ENCODE assay signal across 8 mouse cellular contexts in genomic region chr1:93477758-93478585, GRCm38 (mm10). TPM values are rescaled to one million over a fixed set of nuclear protein-coding genes. Genes with fewer than 3 reads are reported as not detected.
DNase-seq lines count a peak whose midpoint lies in the region; ATAC-seq lines count a peak whose summit lies in the region.

No protein-coding gene starts in this region.

- under 1% methylated on average over 27 of the region's 41 CpGs for WGBS in hindbrain, embryonic 16.5 days
- 4% methylated on average over 31 of the region's 41 CpGs for WGBS in macrophage (ENCODE audit: missing documents)

- peak overlapping the region; percentile 70 for H3K4me2 ChIP-seq in hindbrain, embryonic 16.5 days (ENCODE audit: low read length)

- DNase-seq in WW6 (ENCODE audit: low read depth, low spot score), result peak; percentile 83
- DNase-seq in cerebellum, postnatal 4 days (ENCODE audit: low spot score in 2 of 2), result peak; percentile 95 to 99
- DNase-seq in gastrocnemius, adult 18-20 months (ENCODE audit: low spot score), result peak; percentile 98
- DNase-seq in left cerebral cortex, adult 18-20 months (ENCODE audit: low spot score in 2 of 2), result peak; percentile 95 to 98
- DNase-seq in right cerebral cortex, adult 2 months (ENCODE audit: low spot score in 2 of 2), result peak; percentile 98 to 99
- peak; percentile 97 for DNase-seq in urinary bladder, postnatal 14 days (ENCODE audit: low spot score)

- peaks cover 83% of the 10 kb centered on the region for H3K79me2 ChIP-seq in macrophage (ENCODE audit: inconsistent target)

- peak overlapping the region; percentile 89 for H3K27ac ChIP-seq in hindbrain, embryonic 16.5 days (ENCODE audit: low read depth, low read length)
- H3K27ac ChIP-seq in macrophage, result peak overlapping the region; percentile 93

- peak overlapping the region; percentile 70 for H3K9ac ChIP-seq in hindbrain, embryonic 16.5 days (ENCODE audit: low read depth, low read length)

- ATAC-seq in hindbrain, embryonic 16.5 days, result peak; percentile 97

- peak overlapping the region; percentile 71 for H3K4me3 ChIP-seq in hindbrain, embryonic 16.5 days (ENCODE audit: low read length)
- peak overlapping the region; percentile 77 for H3K4me3 ChIP-seq in macrophage (ENCODE audit: inconsistent target)

- H3K36me3 ChIP-seq in hindbrain, embryonic 16.5 days (ENCODE audit: control insufficient read depth, insufficient read depth, low read length), result no peaks in the 10 kb centered on the region
- H3K36me3 ChIP-seq in macrophage (ENCODE audit: inconsistent target), result no peaks in the 10 kb centered on the region

- H3K4me1 ChIP-seq in hindbrain, embryonic 16.5 days (ENCODE audit: control insufficient read depth, insufficient read depth, low read depth, low read length), result peaks cover 15% of the 10 kb centered on the region

- no peaks in the 10 kb centered on the region for H3K27me3 ChIP-seq in hindbrain, embryonic 16.5 days (replicated peaks; ENCODE audit: control insufficient read depth, insufficient read depth, low read length)

- H3K9me3 ChIP-seq in hindbrain, embryonic 16.5 days (ENCODE audit: control insufficient read depth, low read length), result no peaks in the 10 kb centered on the region

RNA-seq across cellular contexts. Expression of gene Hdlbp, which starts 0.6 kb away (rescaled TPM):
- total RNA-seq in gastrocnemius, adult 18-20 months (2021), result 100 to 1,000 TPM; 341 to 345 TPM
- polyA plus RNA-seq in hindbrain, embryonic 16.5 days (2015; fragmentation: Nextera tagmentation; extraction: Ambion mirVana), result 68.5 and 72.5 TPM in 2 replicates
- total RNA-seq in left cerebral cortex, adult 18-20 months (2021), result 100 to 1,000 TPM; 157 to 167 TPM
- 100 to 1,000 TPM; 122 to 231 (median 176) TPM for total RNA-seq in macrophage (2018; cell fraction: chromatin; rRNA removed)
- 100 to 1,000 TPM in 17 of 26 experiments, 10 to 100 TPM in 9; 90.9 to 125 (median 108) TPM for total RNA-seq in macrophage (2018; cell fraction: cytosol; rRNA removed)
- total RNA-seq in macrophage (2018; cell fraction: nucleus; rRNA removed), result 100 to 1,000 TPM in 25 of 26 experiments, 10 to 100 TPM in 1; 93.7 to 172 (median 128) TPM
- 89.3 to 145 TPM (median 94.5 TPM) in 3 replicates for polyA plus RNA-seq in macrophage (2018)

RNA-seq across cellular contexts. Expression of gene Farp2, which starts 33.9 kb away (rescaled TPM):
- 10 to 100 TPM; 13.1 to 13.7 TPM for total RNA-seq in gastrocnemius, adult 18-20 months (2021)
- 3.5 and 4.4 TPM in 2 replicates for polyA plus RNA-seq in hindbrain, embryonic 16.5 days (2015; fragmentation: Nextera tagmentation; extraction: Ambion mirVana)
- total RNA-seq in left cerebral cortex, adult 18-20 months (2021), result 10 to 100 TPM in 1 of 2 experiments, 1 to 10 TPM in 1; 10.0 to 11.0 TPM
- total RNA-seq in macrophage (2018; cell fraction: chromatin; rRNA removed), result 10 to 100 TPM in 18 of 26 experiments, 1 to 10 TPM in 8; 1.9 to 17.6 (median 11.8) TPM
- total RNA-seq in macrophage (2018; cell fraction: cytosol; rRNA removed), result 1 to 10 TPM; 4.4 to 8.1 (median 6.1) TPM
- total RNA-seq in macrophage (2018; cell fraction: nucleus; rRNA removed), result 10 to 100 TPM in 4 of 26 experiments, 1 to 10 TPM in 22; 1.9 to 12.9 (median 7.3) TPM
- polyA plus RNA-seq in macrophage (2018), result 0.95 to 4.0 TPM (median 1.7 TPM) in 3 replicates

Comparison
In these comparisons a context has a peak if more than half of its experiments do, and no peak if none do; other contexts are left out.
1. Peak in every context shown above with its lines: DNase-seq, ATAC-seq, H3K4me3 ChIP-seq and H3K27ac ChIP-seq.